Mouse (Mus musculus) kidney, postnatal 0 days (tissue): ENCODE results near the gene Cxcl2. TPM values are rescaled to one million over a fixed set of nuclear protein-coding genes. Genes with fewer than 3 reads are reported as not detected.

Experiments used
- ATAC-seq: fragments of 200-750 bp; cut with Nextera tagmentation; replicated peaks from 2 replicates; pipeline ENCODE4 v1.8.0; 2017; ENCODE audit warnings: low read depth, moderate number of reproducible peaks, moderate TSS enrichment, moderate library complexity; ENCODE audit not compliant: low FRiP score
- DNase-seq: peaks from one replicate; pipeline ENCODE4 v3.0.0-alpha.2; 2016; ENCODE audit warnings: low spot score
- H3K27ac ChIP-seq: fragments of 300-500 bp; sonication (generic); 2 replicates; pipeline ENCODE4 v1.5.1; 2014; ENCODE audit warnings: mild to moderate bottlenecking
- H3K27me3 ChIP-seq: fragments of 300-500 bp; sonication (generic); 2 replicates; pipeline ENCODE4 v1.6.1; 2014; ENCODE audit warnings: low read length, mixed read lengths; ENCODE audit not compliant: insufficient read depth
- H3K36me3 ChIP-seq: fragments of 300-500 bp; sonication (generic); 2 replicates; pipeline ENCODE4 v1.6.1; 2014; ENCODE audit warnings: low read length, mixed read lengths; ENCODE audit not compliant: insufficient read depth
- H3K4me1 ChIP-seq: fragments of 300-500 bp; sonication (generic); replicated peaks from 2 replicates; pipeline ENCODE4 v1.6.1; 2014; ENCODE audit warnings: antibody characterized with exemption, low read length, mixed read lengths; ENCODE audit not compliant: insufficient read depth
- H3K4me2 ChIP-seq: fragments of 300-500 bp; sonication (generic); 2 replicates; pipeline ENCODE4 v1.6.1; 2014; ENCODE audit warnings: mild to moderate bottlenecking, low read length, moderate library complexity, mixed read lengths
- H3K4me3 ChIP-seq: fragments of 300-500 bp; sonication (generic); replicated peaks from 2 replicates; pipeline ENCODE4 v1.5.1; 2014; ENCODE audit warnings: low read depth, low read length
- H3K9ac ChIP-seq: fragments of 300-500 bp; sonication (generic); 2 replicates; pipeline ENCODE4 v1.6.1; 2014; ENCODE audit warnings: low read depth, low read length
- H3K9me3 ChIP-seq: fragments of 300-500 bp; sonication (generic); replicated peaks from 2 replicates; pipeline ENCODE4 v1.6.1; 2016; ENCODE audit warnings: low read length, inconsistent platforms, mixed read lengths
- CTCF ChIP-seq: IDR thresholded peaks from 2 replicates; pipeline ENCODE4 v1.5.1; 2016; ENCODE audit warnings: antibody characterized with exemption, low read depth, mild to moderate bottlenecking, moderate library complexity
- WGBS: fragments of 180-500 bp; shearing (Covaris S2); extraction: QIAGEN DNeasy Blood & Tissue Kit; methylation state at CpG from one replicate; pipeline ENCODE4 v1.1.7; 2014; 5-methylcytosine and 5-hydroxymethylcytosine counted together
- polyA plus RNA-seq: library from polyadenylated mRNA; unstranded; fragments of >200 nt; fragmentation: Nextera tagmentation; extraction: Ambion mirVana; gene quantifications from 2 replicates; pipeline ENCODE4 v1.2.1, GENCODE M21; 2015

The Cxcl2 gene
- polyA plus RNA-seq, 1 experiment from 2014 or later = not detected

GRCm38 (mm10) chr5:90880335-90880850, 23.3 kb upstream of the Cxcl2 start:
- H3K36me3 ChIP-seq = no peaks in the 10 kb centered on the region
- no peak overlapping the region for H3K9ac ChIP-seq
- no peaks in the 10 kb centered on the region for H3K9me3 ChIP-seq
- no peak for DNase-seq
- H3K4me3 ChIP-seq = no peak overlapping the region
- TF ChIP-seq CTCF = no peak
- WGBS = 39% methylated on average over 7 of the region's 7 CpGs
- ATAC-seq = no peak; the same call in 1 of the 2 replicates
- H3K4me2 ChIP-seq = no peak overlapping the region
- no peaks in the 10 kb centered on the region for H3K4me1 ChIP-seq
- no peak overlapping the region for H3K27ac ChIP-seq
- no peaks in the 10 kb centered on the region for H3K27me3 ChIP-seq

- H3K9me3 ChIP-seq = no peaks in the 10 kb centered on the region
- WGBS = 80% methylated on average over 4 of the region's 4 CpGs
- no peak overlapping the region for H3K9ac ChIP-seq
- H3K27ac ChIP-seq = no peak overlapping the region
- ATAC-seq (no peak), DNase-seq (no peak)
- no peaks in the 10 kb centered on the region for H3K27me3 ChIP-seq
- TF ChIP-seq CTCF = no peak
- H3K4me1 ChIP-seq = no peaks in the 10 kb centered on the region
- H3K4me2 ChIP-seq = no peak overlapping the region
- no peak overlapping the region for H3K4me3 ChIP-seq
- no peaks in the 10 kb centered on the region for H3K36me3 ChIP-seq
Measured at GRCm38 (mm10) chr5:90881021-90881420, 22.6 kb upstream of the Cxcl2 start.

GRCm38 (mm10) chr5:90881682-90882081, 22.0 kb upstream of the Cxcl2 start:
- Histone ChIP-seq H3K4me2 (no peak overlapping the region), H3K9ac (no peak overlapping the region), H3K9me3 (no peaks in the 10 kb centered on the region), H3K27ac (no peak overlapping the region), H3K27me3 (no peaks in the 10 kb centered on the region), H3K36me3 (no peaks in the 10 kb centered on the region), H3K4me1 (no peaks in the 10 kb centered on the region), H3K4me3 (no peak overlapping the region)
- ATAC-seq (no peak), DNase-seq (no peak)
- WGBS = 87% methylated on average over 5 of the region's 5 CpGs
- TF ChIP-seq CTCF = no peak

- no peak overlapping the region for H3K4me3 ChIP-seq
- no peak for TF ChIP-seq CTCF
- H3K9ac ChIP-seq = no peak overlapping the region
- ATAC-seq (no peak), DNase-seq (no peak)
- no peaks in the 10 kb centered on the region for H3K27me3 ChIP-seq
- 89% methylated on average over 5 of the region's 5 CpGs for WGBS
- H3K27ac ChIP-seq = no peak overlapping the region
- no peak overlapping the region for H3K4me2 ChIP-seq
- H3K9me3 ChIP-seq = no peaks in the 10 kb centered on the region
- H3K36me3 ChIP-seq = no peaks in the 10 kb centered on the region
- H3K4me1 ChIP-seq = no peaks in the 10 kb centered on the region
Measured at GRCm38 (mm10) chr5:90882146-90882545, 21.5 kb upstream of the Cxcl2 start.

DNA sequence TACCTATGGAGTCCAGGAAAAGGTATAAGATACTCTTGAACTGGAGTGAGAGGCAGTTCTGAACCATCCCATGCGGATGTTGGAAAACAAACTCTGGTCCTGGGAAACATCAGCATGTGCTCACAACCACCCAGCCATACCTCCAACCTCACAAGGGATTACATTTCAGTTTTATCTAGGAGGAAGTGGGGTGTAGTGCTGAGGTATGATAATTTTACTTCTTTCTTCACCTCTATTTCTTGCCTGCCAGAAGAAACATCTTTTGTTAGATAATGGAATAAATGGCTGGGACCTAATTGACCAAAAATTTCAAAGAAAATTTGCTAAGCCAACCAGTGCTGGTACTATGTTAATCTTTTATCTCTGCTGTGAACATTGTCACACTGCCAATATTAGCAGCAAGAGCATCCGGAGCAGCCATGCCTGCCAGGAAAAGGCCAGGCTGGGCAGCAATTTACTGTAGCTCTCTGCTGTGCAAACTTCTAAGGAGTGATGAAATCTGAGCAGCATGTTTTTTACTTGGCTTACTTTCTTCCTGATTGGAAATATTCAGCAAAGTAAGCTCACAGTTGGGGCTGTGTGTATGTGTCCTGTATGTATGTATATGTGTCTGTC, 18.9 kb upstream of the Cxcl2 start:
- Histone ChIP-seq H3K36me3 (no peaks in the 10 kb centered on the region), H3K9me3 (no peaks in the 10 kb centered on the region), H3K4me3 (no peak overlapping the region), H3K4me1 (no peaks in the 10 kb centered on the region), H3K27ac (no peak overlapping the region), H3K9ac (no peak overlapping the region), H3K4me2 (no peak overlapping the region), H3K27me3 (no peaks in the 10 kb centered on the region)
- no peak for DNase-seq
- TF ChIP-seq CTCF = no peak
- WGBS = 47% methylated on average over 2 of the region's 2 CpGs
- ATAC-seq = no peak

DNA sequence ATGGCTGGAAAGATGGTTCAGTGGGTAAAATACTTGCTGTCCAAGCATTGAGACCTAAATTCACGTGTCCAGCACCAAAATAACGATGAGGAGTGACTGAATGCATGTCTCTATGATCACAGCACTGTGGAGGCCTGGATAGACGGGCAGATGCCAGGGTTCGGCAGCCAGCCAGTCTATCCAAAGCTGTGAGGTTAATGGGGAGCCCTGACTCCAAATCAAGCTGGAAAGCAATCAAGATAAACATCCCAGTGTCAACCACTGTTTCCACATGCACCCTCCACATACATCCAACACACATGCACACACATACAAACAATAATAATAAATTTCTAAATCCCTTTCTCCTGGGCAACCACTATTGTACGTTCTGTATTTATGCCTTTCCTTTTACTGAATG, 15.0 kb upstream of the Cxcl2 start:
- DNase-seq (no peak), ATAC-seq (no peak)
- Histone ChIP-seq H3K4me2 (no peak overlapping the region), H3K27me3 (no peaks in the 10 kb centered on the region), H3K4me3 (no peak overlapping the region), H3K9me3 (no peaks in the 10 kb centered on the region), H3K27ac (no peak overlapping the region), H3K9ac (no peak overlapping the region), H3K36me3 (no peaks in the 10 kb centered on the region), H3K4me1 (no peaks in the 10 kb centered on the region)
- TF ChIP-seq CTCF = no peak
- WGBS = 72% methylated on average over 5 of the region's 5 CpGs
